Mouse (Mus musculus) ovary, postnatal 36 days (tissue): ENCODE measurements around the gene Mfrp.
A peak's percentile ranks its signal among the peaks of the same experiment; 100 is the strongest.

Experiments
- DNase-seq: peaks from one replicate; pipeline ENCODE4 v3.0.0; 2022; ENCODE audit warnings: low spot score, mixed read lengths

Gene Mfrp

GRCm38 (mm10) chr9:44101490-44101889, at the start of gene Mfrp:
Mfrp (plus strand) TSS chr9:44101729.
- no peak for DNase-seq

GRCm38 (mm10) chr9:44052855-44053254, 48.7 kb upstream of the Mfrp start:
- DNase-seq, result no peak

- no peak for DNase-seq
These were observed 47.6 kb upstream of the Mfrp start for GRCm38 (mm10) chr9:44053936-44054335.

GRCm38 (mm10) chr9:44058606-44059005, 42.9 kb upstream of the Mfrp start:
- no peak for DNase-seq

- DNase-seq, result no peak
These were observed 36.4 kb upstream of the Mfrp start for GRCm38 (mm10) chr9:44065177-44065576.

- peak; percentile 100 for DNase-seq
These were observed 34.7 kb upstream of the Mfrp start, which contains the start of gene Usp2 for GRCm38 (mm10) chr9:44066785-44067225. Usp2 (plus strand) TSS chr9:44067021.

GRCm38 (mm10) chr9:44067241-44067959, 34.1 kb upstream of the Mfrp start:
- DNase-seq, result no peak

- DNase-seq, result no peak
These were observed 33.6 kb upstream of the Mfrp start for GRCm38 (mm10) chr9:44067960-44068330.

GRCm38 (mm10) chr9:44069252-44069651, 32.3 kb upstream of the Mfrp start:
- DNase-seq, result no peak

GRCm38 (mm10) chr9:44070113-44070843, 31.3 kb upstream of the Mfrp start:
- no peak for DNase-seq

GRCm38 (mm10) chr9:44070844-44071231, 30.7 kb upstream of the Mfrp start:
- no peak for DNase-seq

- DNase-seq, result no peak
These were observed 29.5 kb upstream of the Mfrp start for GRCm38 (mm10) chr9:44071914-44072598.

- DNase-seq, result no peak
These were observed 29.0 kb upstream of the Mfrp start for GRCm38 (mm10) chr9:44072599-44072915.

- DNase-seq, result no peak
These were observed 28.4 kb upstream of the Mfrp start for GRCm38 (mm10) chr9:44073115-44073514.

GRCm38 (mm10) chr9:44074395-44075275, 26.9 kb upstream of the Mfrp start:
- DNase-seq, result no peak

- no peak for DNase-seq
These were observed 26.1 kb upstream of the Mfrp start for GRCm38 (mm10) chr9:44075276-44075995.

GRCm38 (mm10) chr9:44075996-44076763, 25.3 kb upstream of the Mfrp start:
- no peak for DNase-seq

GRCm38 (mm10) chr9:44076764-44077120, 24.8 kb upstream of the Mfrp start:
- no peak for DNase-seq

GRCm38 (mm10) chr9:44077266-44077910, 24.1 kb upstream of the Mfrp start:
- no peak for DNase-seq

GRCm38 (mm10) chr9:44078136-44078797, 23.3 kb upstream of the Mfrp start:
- no peak for DNase-seq
